Mouse (Mus musculus) right cerebral cortex, postnatal 36 days (tissue): ENCODE measurements around the gene Olfr1279.
"Not testable (repeated sequence)": the region's sequence is repeated elsewhere in the genome, so short reads cannot be mapped to it uniquely, and the experiment has no call there.

ENCODE experiments used
- DNase-seq, 2 experiments: peaks; one replicate each; pipeline ENCODE4 v3.0.0; 2022; ENCODE audit warnings: low spot score in 2 of 2, mixed read lengths in 1 of 2

Olfr1279 gene

DNA sequence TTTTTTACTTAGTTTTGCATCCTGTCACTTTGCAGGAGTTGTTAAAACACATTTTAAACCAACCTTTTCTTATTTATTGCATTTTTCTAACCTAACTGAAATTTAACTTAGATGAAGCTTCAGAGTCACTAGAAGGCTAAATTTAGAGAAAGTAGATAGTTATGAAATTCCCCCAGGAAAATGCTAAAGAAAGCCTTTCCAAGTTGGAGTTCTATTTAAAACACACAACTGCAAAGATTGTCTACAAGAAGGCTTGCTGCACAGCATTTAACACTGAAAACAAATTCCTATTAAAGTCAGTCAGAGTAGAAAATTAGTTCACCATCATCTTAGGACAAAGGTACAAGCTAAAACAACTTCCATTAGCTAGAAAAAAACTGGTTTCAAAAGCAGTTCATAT, at the start of gene Olfr1279:
Gene Olfr1279 (plus strand): TSS at position 262 of the 400 bp plus-strand sequence.
- no peak for DNase-seq

DNA sequence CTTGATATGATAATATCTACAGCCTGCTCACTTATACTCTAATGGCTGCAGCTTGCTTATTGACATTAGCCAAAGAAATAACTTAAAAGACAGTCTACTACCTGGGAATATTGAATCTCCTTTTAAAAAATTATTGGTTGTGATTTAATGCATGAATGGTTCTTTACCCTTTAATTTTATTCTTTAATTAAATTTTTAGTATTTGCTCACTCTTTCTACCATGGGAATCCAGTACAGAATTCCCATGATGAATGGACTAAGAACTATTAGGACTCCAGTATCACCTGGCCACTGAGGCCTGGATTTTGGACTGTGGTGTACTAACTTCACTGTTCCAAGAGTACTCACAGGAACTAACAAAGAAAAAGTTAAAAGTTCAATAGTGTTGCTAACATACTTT, 46.2 kb upstream of the Olfr1279 start, which contains the start of gene Olfr1276:
Gene Olfr1276 (plus strand): TSS at position 301 of the 400 bp plus-strand sequence.
- no peak for DNase-seq

DNA sequence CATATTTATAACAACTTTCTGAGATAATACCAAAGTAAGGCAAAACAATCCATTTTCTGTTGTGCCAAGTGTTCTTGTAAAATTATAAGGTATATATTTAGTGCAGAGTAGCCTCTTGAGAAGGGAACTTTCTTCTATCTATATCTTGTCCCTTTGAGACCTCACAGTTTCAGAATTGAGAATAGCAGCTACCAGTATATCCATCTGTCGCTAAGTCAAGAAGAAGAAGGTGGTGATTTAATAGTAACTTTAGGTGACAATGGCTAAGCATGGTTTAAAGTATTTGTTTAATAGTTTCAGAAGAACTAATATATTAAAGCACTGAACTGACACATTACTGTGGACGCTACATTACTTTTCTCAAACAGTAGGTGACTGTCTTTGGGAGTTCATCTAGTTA, 26.4 kb upstream of the Olfr1279 start, which contains the start of gene Olfr1277:
Gene Olfr1277 (minus strand): TSS at position 101 of the 400 bp plus-strand sequence.
- DNase-seq, result no peak

DNA sequence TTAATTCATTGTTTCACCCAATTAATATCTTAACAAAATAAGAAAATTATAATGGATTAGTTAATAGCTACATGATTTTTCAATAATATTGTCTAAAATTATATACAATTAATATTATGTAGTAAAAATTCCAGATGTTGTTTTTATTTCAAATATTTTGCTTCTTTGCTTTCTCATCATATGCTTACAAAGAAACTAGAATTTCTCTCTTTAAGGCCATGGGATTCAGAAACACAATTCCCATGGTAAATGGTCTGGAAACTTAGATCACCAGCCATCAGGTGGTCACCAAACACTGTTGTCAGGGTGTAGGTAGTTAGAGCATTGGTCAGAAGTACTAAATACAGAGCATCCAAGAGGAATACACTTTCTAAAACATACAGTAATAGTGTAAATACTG, 10.6 kb upstream of the Olfr1279 start, which contains the start of gene Olfr1278:
Gene Olfr1278 (plus strand): TSS at position 301 of the 400 bp plus-strand sequence.
- DNase-seq, result no peak

DNA sequence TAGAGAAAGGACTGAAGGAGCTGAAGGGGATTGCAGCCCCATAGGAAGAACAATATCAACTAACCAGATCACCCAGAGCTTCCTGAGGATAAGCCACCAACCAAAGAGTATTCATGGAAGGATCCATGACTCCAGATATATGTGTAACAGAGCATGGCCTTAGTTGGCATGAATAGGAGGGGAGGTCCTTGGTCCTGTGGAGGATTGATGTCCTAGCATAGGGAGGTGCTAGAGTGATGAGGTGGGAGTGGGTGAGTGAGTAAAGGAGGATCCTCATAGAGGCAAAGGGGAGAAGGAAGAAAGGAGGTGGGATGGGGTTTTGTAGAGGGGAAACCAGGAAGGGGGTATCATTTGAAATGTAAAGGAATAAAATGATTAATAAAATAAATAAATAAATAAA, 1.9 kb upstream of the Olfr1279 start:
- DNase-seq, result no peak

DNA sequence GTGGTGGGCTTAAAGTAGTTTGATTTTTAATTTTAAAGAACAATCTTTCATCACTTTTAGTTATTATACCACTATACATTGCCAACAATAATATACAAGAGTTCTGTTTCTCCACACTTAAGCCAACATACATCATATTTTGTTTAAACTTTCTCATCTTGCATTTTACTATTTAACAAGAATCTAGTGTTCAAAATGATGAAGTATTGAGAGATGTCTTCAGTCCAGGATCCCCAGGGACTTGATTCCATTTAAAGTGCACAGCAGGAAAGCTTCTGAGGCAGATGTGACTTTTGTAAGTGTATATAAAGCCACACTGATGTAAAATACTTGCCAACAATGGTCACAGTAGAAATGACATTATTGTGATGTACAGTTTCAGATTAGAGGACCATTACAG, 13.3 kb downstream of the Olfr1279 start, which contains the start of gene Olfr1280:
Gene Olfr1280 (plus strand): TSS at position 301 of the 400 bp plus-strand sequence.
- DNase-seq, result no peak

DNA sequence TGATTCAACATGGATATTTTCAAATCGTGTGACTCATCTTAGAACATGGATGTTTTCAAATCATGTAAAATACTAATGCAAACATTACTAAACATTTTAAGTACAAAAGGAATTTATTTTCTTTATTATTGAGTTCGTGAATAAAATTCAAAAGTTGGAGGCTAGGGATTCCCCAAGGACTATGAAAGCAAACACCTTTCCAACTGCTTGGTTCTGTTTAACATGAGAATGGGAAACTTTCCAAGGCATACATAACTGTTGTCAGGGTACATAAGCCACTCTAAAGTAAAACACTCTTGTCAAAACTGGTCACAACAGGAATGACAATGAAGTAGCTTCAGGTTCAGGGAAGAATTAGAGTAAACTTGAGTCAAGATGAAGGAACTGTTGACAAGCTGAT, 25.8 kb downstream of the Olfr1279 start, which contains the start of gene Olfr1281:
Gene Olfr1281 (plus strand): TSS at position 301 of the 400 bp plus-strand sequence.
- DNase-seq, result no peak

DNA sequence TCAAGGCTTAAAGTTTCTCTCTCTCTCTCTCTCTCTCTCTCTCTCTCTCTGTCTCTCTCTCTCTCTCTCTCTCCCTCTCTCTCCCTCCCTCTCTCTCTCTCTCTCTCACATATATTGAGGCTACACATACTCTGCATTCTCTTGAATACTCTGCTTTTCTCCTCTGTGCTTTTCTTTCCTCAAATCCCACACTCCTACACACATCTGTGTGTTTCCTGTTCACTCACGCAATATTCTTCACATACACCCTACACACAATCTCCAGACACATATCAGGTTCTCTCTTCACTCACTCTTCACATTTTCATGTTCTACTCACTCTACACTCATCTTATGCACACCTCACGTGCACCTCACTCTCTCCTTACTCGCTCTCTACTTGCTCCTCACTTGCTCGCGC, 33.3 kb downstream of the Olfr1279 start:
- DNase-seq, result not testable (repeated sequence)

DNA sequence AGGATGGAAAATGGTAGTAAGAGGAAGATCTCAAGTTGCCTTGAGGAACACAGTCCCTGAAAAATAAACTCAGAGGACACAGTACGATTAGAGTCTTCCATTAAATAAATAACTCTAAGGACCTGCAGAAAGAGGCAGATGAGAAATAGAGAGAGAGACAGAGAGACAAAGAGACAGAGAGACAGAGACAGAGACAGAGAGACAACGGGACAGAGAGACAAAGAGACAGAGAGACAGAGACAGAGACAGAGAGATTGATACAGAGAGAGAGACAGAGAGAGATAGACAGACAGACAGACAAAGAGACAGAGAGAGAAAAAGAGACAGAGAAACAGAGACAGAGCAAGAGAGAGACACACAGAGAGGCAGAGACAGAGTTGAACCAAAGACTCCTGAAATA, 35.5 kb downstream of the Olfr1279 start, which contains the start of gene Olfr1282:
Gene Olfr1282 (minus strand): TSS at position 101 of the 400 bp plus-strand sequence.
- no peak for DNase-seq
